Mouse (Mus musculus): ENCODE results near the gene Cnr2.
"Not testable (repeated sequence)": the region's sequence is repeated elsewhere in the genome, so short reads cannot be mapped to it uniquely, and the experiment has no call there.

Cnr2 gene

GRCm38 (mm10) chr4:135929405-135929804 lies 34.2 kb downstream of the Cnr2 start:
- CTCF ChIA-PET: interaction anchor here (0.6 kb wide), 1 partner anchor 130 kb away, joined by 3 read pairs; no protein-coding TSS in a partner anchor

DNA sequence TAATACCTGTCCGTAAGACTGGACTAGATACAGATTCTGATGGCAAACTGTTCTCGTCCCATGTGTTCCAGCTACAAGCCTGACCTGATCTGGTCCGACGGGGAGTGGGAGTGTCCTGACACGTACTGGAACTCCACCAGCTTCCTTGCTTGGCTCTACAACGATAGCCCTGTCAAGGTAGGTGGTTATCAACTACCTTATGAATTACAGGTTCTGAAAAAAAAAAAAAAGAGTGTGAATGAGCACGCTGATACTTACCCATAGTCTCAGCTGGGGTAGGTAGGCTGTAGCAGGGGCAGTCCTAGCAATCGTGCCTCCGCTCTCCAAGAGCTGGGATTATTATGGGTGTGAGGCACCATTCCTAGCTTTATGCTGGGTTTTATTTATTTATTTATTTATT lies 34.6 kb downstream of the Cnr2 start:
- CTCF ChIA-PET: interaction anchor here (0.6 to 0.7 kb wide), 2 partner anchors 130 to 640 kb away, joined by 3 to 4 read pairs; no protein-coding TSS in a partner anchor

DNA sequence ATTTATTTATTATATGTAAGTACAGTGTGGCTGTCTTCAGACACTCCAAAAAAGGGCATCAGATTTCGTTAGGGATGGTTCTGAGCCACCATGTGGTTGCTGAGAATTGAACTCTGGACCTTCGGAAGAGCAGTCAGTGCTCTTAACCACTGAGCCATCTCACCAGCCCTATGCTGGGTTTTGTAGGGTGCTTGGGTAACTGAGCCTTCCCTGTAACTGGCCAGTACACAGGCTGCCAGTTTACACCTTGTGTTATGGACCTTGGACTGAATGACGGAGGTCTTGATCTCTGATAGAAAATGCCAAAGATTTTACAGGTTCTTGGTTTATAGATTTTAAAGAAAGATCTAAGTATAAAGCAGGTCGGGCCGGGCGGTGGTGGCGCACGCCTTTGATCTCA lies 35.0 kb downstream of the Cnr2 start:
- CTCF ChIA-PET: interaction anchor here (0.6 to 0.7 kb wide), 2 partner anchors 19 to 640 kb away, joined by 4 to 6 read pairs; no protein-coding TSS in a partner anchor

- CTCF ChIA-PET: interaction anchor here (0.7 kb wide), 1 partner anchor 11 kb away, joined by 3 read pairs; the partner anchor contains the start of gene Fuca1
Measured at GRCm38 (mm10) chr4:135931832-135932231, 36.6 kb downstream of the Cnr2 start.

- CTCF ChIA-PET: no interaction called here
Measured at GRCm38 (mm10) chr4:135934708-135935500, 39.7 kb downstream of the Cnr2 start.

- CTCF ChIA-PET: no interaction called here
Measured at GRCm38 (mm10) chr4:135935502-135935901, 40.3 kb downstream of the Cnr2 start.

DNA sequence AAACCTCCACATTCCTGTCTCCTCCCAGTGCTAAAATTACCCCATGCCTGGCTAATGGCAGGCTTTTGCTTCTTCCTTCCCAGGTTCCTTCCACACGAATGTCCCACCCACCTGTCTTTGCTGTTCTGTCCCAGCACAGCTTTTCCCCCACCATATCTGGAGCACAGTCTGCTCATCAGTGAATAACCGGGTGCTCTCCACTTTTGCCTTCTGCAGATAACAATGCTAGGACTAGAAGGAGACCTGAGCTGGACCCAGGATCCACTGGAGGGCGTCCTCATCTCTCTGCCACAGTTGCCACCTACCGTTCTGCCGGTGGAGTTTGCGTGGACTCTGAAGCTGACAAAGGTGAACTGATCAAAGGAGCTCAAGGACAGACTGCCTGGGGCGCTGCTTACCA lies 43.7 kb downstream of the Cnr2 start:
- CTCF ChIA-PET: interaction anchor here (0.5 kb wide), 1 partner anchor 14 kb away, joined by 3 read pairs; no protein-coding TSS in a partner anchor

- CTCF ChIA-PET: not testable (repeated sequence)
Measured at GRCm38 (mm10) chr4:135941026-135941425, 45.8 kb downstream of the Cnr2 start.

- CTCF ChIA-PET: no interaction called here
Measured at GRCm38 (mm10) chr4:135942193-135942592, 47.0 kb downstream of the Cnr2 start.

- CTCF ChIA-PET: interaction anchor here (0.8 kb wide), 1 partner anchor 145 kb away, joined by 7 read pairs; no protein-coding TSS in a partner anchor
Measured at GRCm38 (mm10) chr4:135943389-135943788, 48.2 kb downstream of the Cnr2 start.

DNA sequence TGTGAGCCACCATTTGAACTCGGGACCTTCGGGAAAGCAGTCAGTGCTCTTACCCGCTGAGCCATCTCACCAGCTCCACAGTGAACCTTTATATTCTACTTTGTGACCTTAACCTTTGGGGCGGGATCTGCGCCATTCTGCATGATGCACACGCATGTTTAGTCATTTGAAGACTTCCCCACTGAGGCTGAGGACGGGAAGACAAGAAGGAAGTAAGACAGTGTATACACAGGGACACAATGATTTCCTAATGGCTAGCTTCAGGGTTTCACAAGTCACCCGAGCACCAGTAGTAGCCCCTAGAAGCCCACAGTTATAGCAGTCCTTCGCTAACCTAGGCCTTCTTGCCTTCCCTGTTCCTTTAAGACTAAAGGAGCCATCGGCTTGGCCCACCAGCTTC lies 50.5 kb downstream of the Cnr2 start:
- CTCF ChIA-PET: interaction anchor here (0.6 kb wide), 1 partner anchor 144 kb away, joined by 8 read pairs; no protein-coding TSS in a partner anchor

- CTCF ChIA-PET: interaction anchor here (1.0 to 1.6 kb wide), 2 partner anchors 10 to 15 kb away, joined by 3 to 4 read pairs; no protein-coding TSS in a partner anchor
Measured at GRCm38 (mm10) chr4:135946278-135946658, 51.1 kb downstream of the Cnr2 start, which contains the start of gene Hmgcl. Gene Hmgcl, plus strand, starts transcription at chr4:135946448.

- CTCF ChIA-PET: interaction anchor here (0.7 to 1.6 kb wide), 3 partner anchors 10 to 14 kb away, joined by 3 to 11 read pairs (median 4); no protein-coding TSS in a partner anchor
Measured at GRCm38 (mm10) chr4:135946659-135947301, 51.6 kb downstream of the Cnr2 start.

- CTCF ChIA-PET: interaction anchor here (0.7 to 1.0 kb wide), 3 partner anchors 34 to 77 kb away, joined by 3 to 5 read pairs (median 3); no protein-coding TSS in a partner anchor
Measured at GRCm38 (mm10) chr4:135948142-135948541, 52.9 kb downstream of the Cnr2 start.

GRCm38 (mm10) chr4:135949475-135949874 lies 54.3 kb downstream of the Cnr2 start:
- CTCF ChIA-PET: interaction anchor here (0.9 kb wide), 1 partner anchor 19 kb away, joined by 6 read pairs; no protein-coding TSS in a partner anchor

DNA sequence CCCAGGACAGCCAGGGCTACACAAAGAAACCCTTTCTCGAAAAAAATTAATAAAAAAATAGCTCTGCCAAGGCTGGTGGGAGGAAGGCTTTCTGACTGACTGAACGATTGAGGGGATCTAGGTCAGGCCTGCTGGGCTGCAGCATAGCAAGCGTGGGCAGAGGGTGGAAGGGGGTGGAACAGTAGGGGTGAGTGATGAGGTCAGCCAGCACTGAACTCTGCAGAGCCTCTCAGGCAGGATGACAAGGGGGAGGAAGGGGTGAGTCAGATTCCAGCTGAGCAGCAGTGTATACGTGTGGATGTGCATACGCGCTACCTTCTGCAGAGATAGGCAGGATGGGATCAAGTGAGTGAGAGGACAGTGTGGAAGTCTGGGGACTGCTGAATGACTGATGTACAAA lies 54.7 kb downstream of the Cnr2 start:
- CTCF ChIA-PET: interaction anchor here (0.5 to 0.9 kb wide), 2 partner anchors 19 to 80 kb away, joined by 3 to 6 read pairs; no protein-coding TSS in a partner anchor

DNA sequence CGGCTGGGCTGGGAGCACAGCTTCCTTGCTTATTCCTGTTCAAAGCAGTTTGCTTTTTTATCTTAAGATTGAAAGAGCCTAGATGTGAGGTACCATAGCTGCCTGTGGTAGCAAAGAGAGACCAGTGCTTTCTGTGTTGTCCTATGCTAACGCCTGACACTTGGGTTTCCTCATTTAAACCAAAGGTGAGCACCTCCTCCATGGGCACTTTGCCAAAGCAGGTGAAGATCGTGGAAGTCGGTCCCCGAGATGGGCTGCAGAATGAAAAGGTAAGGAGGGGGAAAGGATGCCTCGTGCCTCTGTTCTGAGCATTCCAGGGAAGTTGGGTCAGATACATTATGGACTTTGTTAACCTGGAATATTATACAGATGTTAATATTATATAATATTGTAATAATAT lies 55.2 kb downstream of the Cnr2 start:
- CTCF ChIA-PET: interaction anchor here (0.5 to 0.6 kb wide), 2 partner anchors 80 to 363 kb away, joined by 3 read pairs; no protein-coding TSS in a partner anchor

DNA sequence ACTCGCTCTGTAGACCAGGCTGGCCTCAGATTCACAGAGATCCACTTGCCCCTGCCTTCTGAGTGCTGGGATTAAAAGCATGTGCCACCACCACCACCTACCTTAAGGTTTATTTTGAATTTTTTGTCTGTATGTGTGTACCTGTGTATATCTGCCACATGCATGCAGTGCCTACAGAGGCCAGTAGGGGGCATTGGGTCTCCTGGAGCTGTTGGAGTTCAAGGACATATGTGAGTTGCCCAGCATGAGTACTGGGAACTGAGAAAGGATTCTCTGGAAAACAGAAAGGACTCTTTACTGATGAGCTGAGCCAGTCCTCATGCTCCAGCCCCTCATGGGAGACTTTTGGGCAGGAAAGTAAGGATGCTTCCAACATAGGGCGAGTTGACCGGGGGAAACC lies 56.3 kb downstream of the Cnr2 start:
- CTCF ChIA-PET: no interaction called here

- CTCF ChIA-PET: interaction anchor here (0.6 to 0.7 kb wide), 3 partner anchors 14 to 1885 kb away, joined by 3 to 7 read pairs (median 3); no protein-coding TSS in a partner anchor
Measured at GRCm38 (mm10) chr4:135953179-135953578, 58.0 kb downstream of the Cnr2 start.

- CTCF ChIA-PET: no interaction called here
Measured at GRCm38 (mm10) chr4:135954241-135954640, 59.0 kb downstream of the Cnr2 start.

DNA sequence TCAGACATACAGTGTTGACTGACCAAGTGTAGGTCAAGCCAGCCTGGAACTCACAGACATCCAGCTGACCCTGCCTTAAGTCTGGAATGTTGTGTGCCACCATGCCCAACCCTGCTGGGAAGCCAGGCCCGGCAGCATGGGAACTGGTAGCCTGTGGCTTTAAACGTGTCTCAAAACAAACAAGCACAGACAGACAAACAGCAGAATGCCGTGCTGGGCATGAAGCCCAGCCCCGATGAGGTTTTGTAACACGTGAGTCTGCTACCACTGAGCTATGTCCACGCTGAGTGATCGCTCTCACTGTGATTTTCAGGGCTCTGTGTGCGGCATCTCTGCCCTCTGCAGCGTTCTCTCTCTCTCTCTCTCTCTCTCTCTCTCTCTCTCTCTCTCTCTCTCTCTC lies 60.7 kb downstream of the Cnr2 start:
- CTCF ChIA-PET: interaction anchor here (1.0 kb wide), 1 partner anchor 9 kb away, joined by 4 read pairs; no protein-coding TSS in a partner anchor

DNA sequence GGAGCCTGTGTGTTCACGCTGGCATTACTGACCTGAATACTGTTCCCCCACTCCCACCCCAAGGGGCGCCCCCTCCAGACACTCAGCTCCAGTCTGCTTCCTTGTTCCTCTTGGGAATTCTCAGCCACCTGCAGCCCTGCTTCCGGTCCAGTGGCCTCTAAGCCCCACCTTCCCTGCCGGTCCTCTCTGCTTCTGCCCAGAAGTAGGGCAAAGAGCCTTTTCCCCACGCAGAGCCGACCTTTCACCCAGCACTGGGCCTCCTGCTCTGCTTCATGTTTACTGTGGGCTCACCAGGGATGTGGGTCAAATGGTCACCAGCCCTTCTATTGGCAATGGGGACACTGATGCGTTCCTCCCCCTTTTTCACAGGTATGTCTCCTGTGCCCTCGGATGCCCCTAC lies 63.2 kb downstream of the Cnr2 start:
- CTCF ChIA-PET: no interaction called here

All from spleen, embryonic (tissue).